Mouse (Mus musculus): ENCODE data around the gene Fbln1.
A peak's percentile ranks its signal among the peaks of the same experiment; 100 is the strongest.
"Not testable (repeated sequence)": the region's sequence is repeated elsewhere in the genome, so short reads cannot be mapped to it uniquely, and the experiment has no call there.

Gene Fbln1

GRCm38 (mm10) chr15:85295544-85295943 lies 89.8 kb downstream of the Fbln1 start:
- no peak for DNase-seq (ENCODE audit: low read depth, low spot score)

- no peak for DNase-seq (ENCODE audit: low read depth, low spot score)
Observed at GRCm38 (mm10) chr15:85295977-85296376, 90.2 kb downstream of the Fbln1 start.

GRCm38 (mm10) chr15:85296538-85296937 lies 90.8 kb downstream of the Fbln1 start:
- DNase-seq (ENCODE audit: low read depth, low spot score) = no peak

GRCm38 (mm10) chr15:85298167-85298781 lies 92.5 kb downstream of the Fbln1 start:
- DNase-seq (ENCODE audit: low read depth, low spot score) = no peak

- DNase-seq (ENCODE audit: low read depth, low spot score) = no peak
Observed at GRCm38 (mm10) chr15:85298946-85299345, 93.2 kb downstream of the Fbln1 start.

GRCm38 (mm10) chr15:85303241-85303640 lies 97.5 kb downstream of the Fbln1 start:
- no peak for DNase-seq (ENCODE audit: low read depth, low spot score)

GRCm38 (mm10) chr15:85303976-85304375 lies 98.2 kb downstream of the Fbln1 start:
- DNase-seq (ENCODE audit: low read depth, low spot score) = no peak

GRCm38 (mm10) chr15:85307061-85307660 lies 101.4 kb downstream of the Fbln1 start:
- no peak for DNase-seq (ENCODE audit: low read depth, low spot score)

GRCm38 (mm10) chr15:85311058-85311657 lies 105.4 kb downstream of the Fbln1 start:
- DNase-seq (ENCODE audit: low read depth, low spot score) = no peak

- peak; percentile 58 for DNase-seq (ENCODE audit: low read depth, low spot score)
Observed at GRCm38 (mm10) chr15:85315378-85316025, 109.8 kb downstream of the Fbln1 start.

- DNase-seq (ENCODE audit: low read depth, low spot score) = no peak
Observed at GRCm38 (mm10) chr15:85316342-85317140, 110.8 kb downstream of the Fbln1 start.

GRCm38 (mm10) chr15:85319924-85320668 lies 114.3 kb downstream of the Fbln1 start:
- no peak for DNase-seq (ENCODE audit: low read depth, low spot score)

- no peak for DNase-seq (ENCODE audit: low read depth, low spot score)
Observed at GRCm38 (mm10) chr15:85323214-85323613, 117.5 kb downstream of the Fbln1 start.

- no peak for DNase-seq (ENCODE audit: low read depth, low spot score)
Observed at GRCm38 (mm10) chr15:85324426-85324825, 118.7 kb downstream of the Fbln1 start.

GRCm38 (mm10) chr15:85327808-85328207 lies 122.1 kb downstream of the Fbln1 start:
- no peak for DNase-seq (ENCODE audit: low read depth, low spot score)

- not testable (repeated sequence) for DNase-seq (ENCODE audit: low read depth, low spot score)
Observed at GRCm38 (mm10) chr15:85328455-85328854, 122.7 kb downstream of the Fbln1 start.

GRCm38 (mm10) chr15:85329096-85329495 lies 123.3 kb downstream of the Fbln1 start:
- DNase-seq (ENCODE audit: low read depth, low spot score) = no peak

GRCm38 (mm10) chr15:85330024-85330423 lies 124.3 kb downstream of the Fbln1 start:
- no peak for DNase-seq (ENCODE audit: low read depth, low spot score)

- not testable (repeated sequence) for DNase-seq (ENCODE audit: low read depth, low spot score)
Observed at GRCm38 (mm10) chr15:85333511-85333910, 127.8 kb downstream of the Fbln1 start.

GRCm38 (mm10) chr15:85334234-85334633 lies 128.5 kb downstream of the Fbln1 start:
- DNase-seq (ENCODE audit: low read depth, low spot score) = no peak

- no peak for DNase-seq (ENCODE audit: low read depth, low spot score)
Observed at GRCm38 (mm10) chr15:85335671-85336300, 130.0 kb downstream of the Fbln1 start, which contains the start of gene Atxn10. Gene Atxn10 (plus strand): TSS chr15:85336245.
